Mouse (Mus musculus) thymus, postnatal 0 days (tissue): ENCODE results near the gene Ttc39b. TPM values are rescaled to one million over a fixed set of nuclear protein-coding genes. Genes with fewer than 3 reads are reported as not detected.

Experiments used
- DNase-seq: peaks from one replicate; pipeline ENCODE4 v3.0.0-alpha.2; 2015; ENCODE audit warnings: low spot score
- polyA plus RNA-seq: library from polyadenylated mRNA; unstranded; fragments of >200 nt; fragmentation: Nextera tagmentation; extraction: Ambion mirVana; gene quantifications from 2 replicates; pipeline ENCODE4 v1.2.1, GENCODE M21; 2015

The Ttc39b gene
- polyA plus RNA-seq, 1 experiment from 2014 or later = 2.4 TPM

GRCm38 (mm10) chr4:83233181-83234123 lies 90.6 kb downstream of the Ttc39b start:
- no peak for DNase-seq

- no peak for DNase-seq
Observed at GRCm38 (mm10) chr4:83232315-83232880, 91.7 kb downstream of the Ttc39b start.

GRCm38 (mm10) chr4:83228664-83229283 lies 95.3 kb downstream of the Ttc39b start:
- no peak for DNase-seq

- no peak for DNase-seq
Observed at GRCm38 (mm10) chr4:83228073-83228472, 96.0 kb downstream of the Ttc39b start.

GRCm38 (mm10) chr4:83225633-83226360 lies 98.3 kb downstream of the Ttc39b start:
- no peak for DNase-seq

GRCm38 (mm10) chr4:83224242-83224641 lies 99.8 kb downstream of the Ttc39b start:
- no peak for DNase-seq

- no peak for DNase-seq
Observed at GRCm38 (mm10) chr4:83223197-83223596, 100.9 kb downstream of the Ttc39b start.

- no peak for DNase-seq
Observed at GRCm38 (mm10) chr4:83220761-83221557, 103.1 kb downstream of the Ttc39b start.

- DNase-seq = no peak
Observed at GRCm38 (mm10) chr4:83219253-83219652, 104.8 kb downstream of the Ttc39b start.

- no peak for DNase-seq
Observed at GRCm38 (mm10) chr4:83217128-83217527, 106.9 kb downstream of the Ttc39b start.

- no peak for DNase-seq
Observed at GRCm38 (mm10) chr4:83216381-83216780, 107.7 kb downstream of the Ttc39b start.

GRCm38 (mm10) chr4:83215776-83216175 lies 108.3 kb downstream of the Ttc39b start:
- no peak for DNase-seq

GRCm38 (mm10) chr4:83214822-83215558 lies 109.1 kb downstream of the Ttc39b start:
- no peak for DNase-seq

- no peak for DNase-seq
Observed at GRCm38 (mm10) chr4:83213752-83214151, 110.3 kb downstream of the Ttc39b start.

GRCm38 (mm10) chr4:83211709-83212108 lies 112.3 kb downstream of the Ttc39b start:
- no peak for DNase-seq

GRCm38 (mm10) chr4:83210437-83210836 lies 113.6 kb downstream of the Ttc39b start:
- DNase-seq = no peak

GRCm38 (mm10) chr4:83206803-83207586 lies 117.1 kb downstream of the Ttc39b start:
- no peak for DNase-seq

- no peak for DNase-seq
Observed at GRCm38 (mm10) chr4:83206416-83206802, 117.6 kb downstream of the Ttc39b start.

- DNase-seq = no peak
Observed at GRCm38 (mm10) chr4:83199391-83199790, 124.7 kb downstream of the Ttc39b start.
